Mouse (Mus musculus) lung, postnatal 0 days (tissue): ENCODE measurements around the gene Nrbp1.
"Not testable (repeated sequence)": the region's sequence is repeated elsewhere in the genome, so short reads cannot be mapped to it uniquely, and the experiment has no call there.

Experiments
- CTCF ChIP-seq: IDR thresholded peaks from 2 replicates; pipeline ENCODE4 v1.5.1; 2016; ENCODE audit warnings: antibody characterized with exemption, mild to moderate bottlenecking
- EP300 ChIP-seq: IDR thresholded peaks from 2 replicates; pipeline ENCODE4 v1.6.1; 2016; ENCODE audit warnings: antibody characterized with exemption, mild to moderate bottlenecking, control low read depth

GRCm38 (mm10) chr5:31216554-31216953 is 24.1 kb upstream of the Nrbp1 start:
- TF ChIP-seq CTCF, EP300: not testable (repeated sequence)
